Mouse (Mus musculus) C2C12 (cell line): ENCODE measurements at regions not wholly inside any gene's neighbourhood (a gene's known extent, or its start where the extent isn't known, plus 50 kb on each side); places are given as distances from the start of the nearest gene placed in this dataset.

Experiments used
- CTCF ChIP-seq: IDR thresholded peaks from one replicate; pipeline ENCODE4 v1.5.1; 2011; ENCODE audit not compliant: control insufficient read depth, insufficient read depth, insufficient read length
- MAX ChIP-seq: IDR thresholded peaks from one replicate; pipeline ENCODE4 v1.6.1; 2011; ENCODE audit warnings: mild to moderate bottlenecking, control low read depth
- MYOD1 ChIP-seq: IDR thresholded peaks from one replicate; pipeline ENCODE4 v1.6.1; 2011; ENCODE audit warnings: low read depth; ENCODE audit not compliant: control insufficient read depth, insufficient read length

- no peak for TF ChIP-seq CTCF
- TF ChIP-seq MYOD1 = no peak
- TF ChIP-seq MAX = no peak
These were observed 80.9 kb downstream of the Spata18 start for GRCm38 (mm10) chr5:73731991-73732565.
